Mouse (Mus musculus) left cerebral cortex, adult 18-20 months (tissue): ENCODE data around the gene Ddah1. TPM values are rescaled to one million over a fixed set of nuclear protein-coding genes. Genes with fewer than 3 reads are reported as not detected.
"Not testable (repeated sequence)": the region's sequence is repeated elsewhere in the genome, so short reads cannot be mapped to it uniquely, and the experiment has no call there.

Experiments used
- DNase-seq, 2 experiments: peaks; one replicate each; pipeline ENCODE4 v3.0.0; 2021 to 2022; ENCODE audit warnings: low spot score in 2 of 2, mixed read lengths in 1 of 2
- total RNA-seq, 2 experiments: library from RNA; stranded (reverse); gene quantifications; 2 replicates each; pipeline ENCODE4 v1.2.3; 2021

The Ddah1 gene
- total RNA-seq, 2 experiments from 2014 or later = 54.7 to 57.8 TPM

GRCm38 (mm10) chr3:145855299-145855698, 96.8 kb downstream of the Ddah1 start:
- DNase-seq = no peak

- no peak for DNase-seq
These were observed 99.9 kb downstream of the Ddah1 start for GRCm38 (mm10) chr3:145858388-145858787.

GRCm38 (mm10) chr3:145862521-145862920, 104.0 kb downstream of the Ddah1 start:
- DNase-seq = no peak

GRCm38 (mm10) chr3:145864033-145864712, 105.7 kb downstream of the Ddah1 start:
- DNase-seq = no peak

DNA sequence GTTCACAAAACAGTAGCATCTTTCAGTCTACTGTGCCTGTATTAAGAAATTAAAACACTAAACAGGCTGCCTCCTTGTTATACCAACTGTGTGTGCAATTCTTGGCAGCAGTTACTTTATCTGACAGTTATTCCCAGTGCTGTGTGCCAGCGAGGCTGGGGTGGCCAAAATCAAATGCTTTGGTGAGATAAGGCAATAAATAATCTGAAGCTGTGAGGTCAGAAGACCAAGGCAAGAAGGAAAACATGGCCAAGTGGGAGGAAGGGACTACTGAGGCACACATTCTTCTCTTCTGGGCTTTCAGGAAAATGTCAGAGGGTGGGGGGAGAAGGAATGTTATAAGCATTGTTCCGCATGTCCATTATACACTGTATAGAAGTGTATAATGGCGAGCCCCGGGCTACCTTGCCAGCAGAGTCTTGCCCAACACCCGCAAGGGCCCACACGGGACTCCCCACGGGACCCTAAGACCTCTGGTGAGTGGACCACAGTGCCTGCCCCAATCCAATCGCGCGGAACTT, 106.3 kb downstream of the Ddah1 start:
- no peak for DNase-seq

DNA sequence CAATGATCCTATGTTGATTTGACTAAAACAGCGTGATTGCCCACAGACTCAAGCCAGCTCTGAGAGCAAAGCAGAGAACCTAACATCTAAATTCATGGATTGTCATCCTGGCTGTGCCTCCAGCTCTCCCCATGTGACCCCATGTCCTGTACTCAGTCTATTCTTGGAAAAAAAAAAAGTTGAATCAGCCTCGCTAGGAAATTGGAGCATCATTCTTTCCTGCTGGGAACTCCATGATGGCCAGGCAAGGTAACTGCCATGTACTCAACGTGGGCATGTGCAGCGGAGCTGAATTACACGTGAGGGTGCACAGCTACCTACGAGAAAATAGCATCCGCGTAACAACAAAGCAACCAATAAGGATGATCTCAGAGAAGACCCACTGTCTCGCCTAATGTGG, 114.2 kb downstream of the Ddah1 start:
- no peak for DNase-seq

DNA sequence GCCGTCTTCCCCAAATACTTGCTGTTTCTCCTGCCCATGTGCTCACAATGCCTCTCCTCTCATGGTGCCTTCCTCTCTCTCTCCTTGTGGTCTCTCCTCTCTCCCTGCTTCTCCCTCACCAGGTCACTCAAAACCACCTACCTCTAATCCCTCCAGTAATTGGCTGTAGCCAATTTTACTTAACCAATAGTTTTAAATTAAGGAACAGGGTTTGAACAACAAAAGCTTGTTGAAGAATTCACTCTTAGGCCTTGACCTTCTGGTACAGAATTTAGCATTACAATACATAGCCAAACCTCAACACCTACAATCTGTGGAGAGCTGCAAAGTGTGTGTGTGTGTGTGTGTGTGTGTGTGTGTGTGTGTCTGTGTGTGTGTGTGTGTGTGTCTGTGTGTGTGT, 114.8 kb downstream of the Ddah1 start:
- no peak for DNase-seq

GRCm38 (mm10) chr3:145874126-145874525, 115.7 kb downstream of the Ddah1 start:
- DNase-seq = no peak

- no peak for DNase-seq
These were observed 117.6 kb downstream of the Ddah1 start for GRCm38 (mm10) chr3:145876120-145876519.

- not testable (repeated sequence) for DNase-seq
These were observed 120.4 kb downstream of the Ddah1 start for GRCm38 (mm10) chr3:145878867-145879266.

- no peak for DNase-seq
These were observed 121.9 kb downstream of the Ddah1 start for GRCm38 (mm10) chr3:145880335-145880734.

DNA sequence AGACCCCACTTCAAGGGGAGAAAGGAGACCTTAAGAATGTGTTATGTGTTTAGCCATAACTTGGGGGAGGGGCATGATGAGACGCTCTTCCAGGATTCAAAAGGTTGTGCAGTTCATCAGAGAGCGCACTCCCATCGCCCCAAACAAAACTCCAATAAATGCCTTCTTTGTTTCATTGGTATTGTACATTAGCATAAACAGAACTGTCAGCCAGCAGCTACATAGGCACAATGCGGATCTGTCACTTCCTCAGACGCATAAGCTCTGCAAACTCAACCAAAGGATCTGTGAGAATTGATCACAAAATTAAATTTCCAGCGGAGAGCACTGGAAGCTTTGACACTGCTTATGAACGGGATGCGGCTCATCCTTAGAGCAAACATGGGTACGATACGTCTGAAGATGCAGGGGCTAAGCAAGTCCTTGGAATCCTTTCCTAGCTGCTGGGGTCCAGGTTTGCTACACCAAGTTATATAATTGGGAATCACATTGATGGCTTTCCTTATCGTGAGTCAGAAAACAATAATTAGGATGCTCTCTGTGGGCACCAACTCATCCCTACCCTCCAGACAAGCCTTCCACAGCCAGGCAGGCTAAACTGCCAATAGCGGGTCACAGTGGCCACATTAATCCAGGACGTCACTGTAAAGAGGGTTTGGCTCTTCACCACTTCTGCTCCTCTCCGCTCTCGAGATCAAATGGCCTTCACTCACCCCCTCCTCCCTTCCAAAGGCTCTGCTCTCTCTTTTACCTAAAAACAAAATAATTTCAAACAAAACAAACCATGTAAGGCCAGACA, 123.8 kb downstream of the Ddah1 start:
- no peak for DNase-seq

DNA sequence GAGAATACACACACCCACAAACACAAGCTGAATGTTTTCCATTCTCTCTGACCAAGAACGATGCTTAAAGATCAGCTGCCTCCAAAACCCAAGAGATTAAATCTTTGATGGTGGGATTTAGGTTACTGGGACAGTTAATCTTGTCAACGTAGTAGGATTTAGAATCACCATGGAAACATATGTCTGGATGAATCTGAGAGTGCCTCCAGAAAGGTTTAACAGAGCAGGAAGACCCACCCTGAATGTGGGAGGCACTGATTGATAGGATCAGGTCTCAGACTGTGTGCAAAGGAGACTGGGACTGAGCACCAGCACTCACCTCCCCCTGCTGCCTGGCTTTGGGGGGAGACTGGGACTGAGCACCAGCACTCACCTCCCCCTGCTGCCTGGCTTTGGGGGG, 124.8 kb downstream of the Ddah1 start:
- DNase-seq = no peak

GRCm38 (mm10) chr3:145885376-145885775, 126.9 kb downstream of the Ddah1 start:
- peak in 1 of 2 experiments; percentile 11 for DNase-seq

GRCm38 (mm10) chr3:145885851-145886464, 127.5 kb downstream of the Ddah1 start:
- DNase-seq = no peak

DNA sequence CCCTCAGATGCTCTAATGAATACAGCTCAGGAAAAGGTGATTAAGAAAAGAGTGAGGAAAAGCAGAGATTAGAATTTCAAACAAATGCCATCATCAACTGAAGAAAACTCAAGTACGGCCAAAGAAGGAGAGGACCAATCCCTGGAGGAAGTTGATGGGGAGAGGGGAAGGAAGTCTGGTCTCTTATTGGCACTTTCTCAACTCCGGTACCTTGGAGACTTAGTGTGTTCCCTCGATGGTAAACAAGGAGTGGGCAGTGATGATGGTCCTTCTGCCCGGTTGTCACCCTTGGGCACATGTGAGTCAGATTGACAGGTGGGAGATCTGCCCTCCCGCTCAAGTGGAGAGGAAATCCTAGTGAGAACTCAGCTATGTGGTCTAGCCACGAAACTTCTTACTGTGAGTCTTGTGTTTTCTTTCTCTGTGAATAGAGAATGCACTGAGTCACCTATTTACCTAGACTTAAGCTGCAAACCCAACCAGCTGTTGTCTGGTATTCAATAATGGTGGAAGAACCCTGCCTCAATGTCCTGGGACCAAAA, 129.0 kb downstream of the Ddah1 start:
- no peak for DNase-seq

- DNase-seq = peak in 1 of 2 experiments; percentile 7
These were observed 132.1 kb downstream of the Ddah1 start for GRCm38 (mm10) chr3:145890346-145891132.

- no peak for DNase-seq
These were observed 134.0 kb downstream of the Ddah1 start for GRCm38 (mm10) chr3:145892451-145892850.

- DNase-seq = no peak
These were observed 135.7 kb downstream of the Ddah1 start for GRCm38 (mm10) chr3:145894131-145894530.

- no peak for DNase-seq
These were observed 139.3 kb downstream of the Ddah1 start for GRCm38 (mm10) chr3:145897749-145898148.

GRCm38 (mm10) chr3:145899832-145900231, 141.4 kb downstream of the Ddah1 start:
- DNase-seq = no peak
